8 mouse cellular contexts compared by ENCODE assay signal in genomic region chr12:117200590-117200989, GRCm38 (mm10).
DNase-seq lines count a peak whose midpoint lies in the region; ATAC-seq and TF ChIP-seq lines count a peak whose summit lies in the region.

No protein-coding gene starts in this region.

- TF ChIP-seq EP300 in liver, embryonic 14.5 days (IDR thresholded peaks at IDR 0.05; ENCODE audit: low read depth), result no peak

- ATAC-seq in heart, embryonic 15.5 days (replicated peaks; ENCODE audit: insufficient number of reproducible peaks, insufficient read depth, low FRiP score, low read depth), result peak; percentile 56; the same call in 1 of the 2 replicates
- peak; percentile 41; the same call in 1 of the 2 replicates for ATAC-seq in liver, embryonic 14.5 days (ENCODE audit: insufficient read depth)

- H3K4me2 ChIP-seq in heart, embryonic 15.5 days, result peak overlapping the region; percentile 55
- no peak overlapping the region for H3K4me2 ChIP-seq in liver, embryonic 14.5 days (ENCODE audit: low read depth)

- peak overlapping the region; percentile 27 for H3K4me3 ChIP-seq in heart, embryonic 15.5 days
- no peak overlapping the region for H3K4me3 ChIP-seq in liver, embryonic 14.5 days (ENCODE audit: insufficient read depth in 1 of 2, low read depth in 2 of 2, low read length in 2 of 2)

- no peak overlapping the region for H3K9ac ChIP-seq in heart, embryonic 15.5 days
- no peak overlapping the region for H3K9ac ChIP-seq in liver, embryonic 14.5 days (replicated peaks)

- H3K36me3 ChIP-seq in heart, embryonic 15.5 days, result no peaks in the 10 kb centered on the region
- no peaks in the 10 kb centered on the region for H3K36me3 ChIP-seq in liver, embryonic 14.5 days (replicated peaks; ENCODE audit: control insufficient read depth, insufficient read depth, low read depth)

- H3K27me3 ChIP-seq in heart, embryonic 15.5 days, result no peaks in the 10 kb centered on the region
- no peaks in the 10 kb centered on the region for H3K27me3 ChIP-seq in liver, embryonic 14.5 days (ENCODE audit: control insufficient read depth, insufficient read depth, low read length)

- no peak for TF ChIP-seq CTCF in liver, embryonic 14.5 days (IDR thresholded peaks at IDR 0.05; ENCODE audit: low read depth)

- DNase-seq in cerebellum, postnatal 25 days, result peak; percentile 31 to 36
- no peak for DNase-seq in cerebellum, adult 9-10 months
- peak; percentile 35 for DNase-seq in ZHBTc4 (ENCODE audit: low read depth, low spot score)
- no peak for DNase-seq in liver, embryonic 14.5 days (ENCODE audit: low read depth in 3 of 3, low spot score in 3 of 3)
- DNase-seq in urinary bladder, postnatal 36 days (ENCODE audit: low spot score in 2 of 2), result peak; percentile 24 to 26
- no peak for DNase-seq in ovary, postnatal 10 days (ENCODE audit: low spot score)
- DNase-seq in spleen, postnatal 4 days (ENCODE audit: low spot score in 2 of 2), result no peak

- peaks cover 19% of the 10 kb centered on the region for H3K4me1 ChIP-seq in heart, embryonic 15.5 days (replicated peaks)
- peaks cover 0 to 2% of the 10 kb centered on the region in 2 experiments; a peak in 1 of 4 replicates for H3K4me1 ChIP-seq in liver, embryonic 14.5 days (replicated peaks; ENCODE audit: control insufficient read depth in 2 of 2, insufficient read depth in 2 of 2, low read length in 1 of 2)

- no peaks in the 10 kb centered on the region for H3K9me3 ChIP-seq in heart, embryonic 15.5 days (replicated peaks)
- H3K9me3 ChIP-seq in liver, embryonic 14.5 days (ENCODE audit: control insufficient read depth, low read length), result no peaks in the 10 kb centered on the region

- peak overlapping the region; percentile 82 for H3K27ac ChIP-seq in heart, embryonic 15.5 days
- H3K27ac ChIP-seq in liver, embryonic 14.5 days, result no peak overlapping the region

- 31% methylated on average over 5 of the region's 5 CpGs for WGBS in heart, embryonic 15.5 days
- 39% methylated on average over 5 of the region's 5 CpGs for WGBS in liver, embryonic 14.5 days (ENCODE audit: insufficient replicate concordance)

Comparison
In these comparisons a context has a peak if more than half of its experiments do, and no peak if none do; other contexts are left out.
1. DNase-seq: peak in cerebellum, postnatal 25 days (2 of 2), ZHBTc4 (single experiment) and urinary bladder, postnatal 36 days (2 of 2); none in cerebellum, adult 9-10 months (single experiment), liver, embryonic 14.5 days (0 of 3), ovary, postnatal 10 days (single experiment) and spleen, postnatal 4 days (0 of 2).